In genomic region chr2:131466732-131467131, GRCm38 (mm10) we compare ENCODE assay signal across 23 mouse cellular contexts.
"Had no signal": no experiment of that assay in that cellular context is flagged by ENCODE, and none has a peak within 500 bp of the region (broad histone marks: within the 10 kb centered on the region; RNA-seq: fewer than 3 reads in every experiment).

No protein-coding gene starts in this region.

- H3K9ac ChIP-seq: hindbrain, embryonic 12.5 days; hindbrain, embryonic 14.5 days; limb, embryonic 13.5 days; limb, embryonic 15.5 days; liver, embryonic 12.5 days; liver, embryonic 14.5 days had no signal

- H3K4me3 ChIP-seq: gastrocnemius, adult 2 months; hindbrain, embryonic 10.5 days; hindbrain, embryonic 12.5 days; layer of hippocampus, adult 2 months; left cerebral cortex, adult 2 months; limb, embryonic 13.5 days; limb, embryonic 15.5 days; liver, embryonic 12.5 days had no signal

- H3K36me3 ChIP-seq: hindbrain, embryonic 10.5 days; hindbrain, embryonic 12.5 days; limb, embryonic 13.5 days; limb, embryonic 15.5 days; liver, embryonic 12.5 days had no signal

- H3K27me3 ChIP-seq: hindbrain, embryonic 12.5 days; limb, embryonic 13.5 days; limb, embryonic 15.5 days; liver, embryonic 12.5 days had no signal

- H3K4me1 ChIP-seq: hindbrain, embryonic 10.5 days; hindbrain, embryonic 12.5 days; limb, embryonic 13.5 days; liver, embryonic 12.5 days had no signal

- DNase-seq: gastrocnemius, adult 2 months; gastrocnemius, postnatal 10 days; gastrocnemius, postnatal 25 days; heart, postnatal 10 days; heart, postnatal 4 days; kidney, adult 18-20 months; kidney, adult 8-10 months; kidney, postnatal 10 days; kidney, postnatal 25 days; kidney, postnatal 4 days had no signal

- H3K27ac ChIP-seq: gastrocnemius, adult 2 months; hindbrain, embryonic 10.5 days; hindbrain, embryonic 12.5 days; hindbrain, embryonic 14.5 days; layer of hippocampus, adult 2 months; left cerebral cortex, adult 2 months; limb, embryonic 13.5 days; limb, embryonic 15.5 days; liver, embryonic 12.5 days; liver, embryonic 14.5 days had no signal

- H3K9me3 ChIP-seq: hindbrain, embryonic 10.5 days; hindbrain, embryonic 12.5 days; limb, embryonic 13.5 days; limb, embryonic 15.5 days; liver, embryonic 12.5 days had no signal

- ATAC-seq: hindbrain, embryonic 16.5 days; inflammation-experienced regulatory T-cells, adult 6 months; intestine, embryonic 16.5 days; liver, embryonic 12.5 days had no signal

- H3K4me2 ChIP-seq: heart, embryonic 11.5 days; hindbrain, embryonic 12.5 days; hindbrain, embryonic 14.5 days; limb, embryonic 13.5 days; limb, embryonic 15.5 days; liver, embryonic 12.5 days had no signal
